Mouse (Mus musculus): ENCODE data around the gene Tyw3. TPM values are rescaled to one million over a fixed set of nuclear protein-coding genes. Genes with fewer than 3 reads are reported as not detected.

Tyw3 gene
- 10.5 and 13.6 TPM in 2 replicates for polyA plus RNA-seq (2015; fragmentation: Nextera tagmentation; extraction: Ambion mirVana)

DNA sequence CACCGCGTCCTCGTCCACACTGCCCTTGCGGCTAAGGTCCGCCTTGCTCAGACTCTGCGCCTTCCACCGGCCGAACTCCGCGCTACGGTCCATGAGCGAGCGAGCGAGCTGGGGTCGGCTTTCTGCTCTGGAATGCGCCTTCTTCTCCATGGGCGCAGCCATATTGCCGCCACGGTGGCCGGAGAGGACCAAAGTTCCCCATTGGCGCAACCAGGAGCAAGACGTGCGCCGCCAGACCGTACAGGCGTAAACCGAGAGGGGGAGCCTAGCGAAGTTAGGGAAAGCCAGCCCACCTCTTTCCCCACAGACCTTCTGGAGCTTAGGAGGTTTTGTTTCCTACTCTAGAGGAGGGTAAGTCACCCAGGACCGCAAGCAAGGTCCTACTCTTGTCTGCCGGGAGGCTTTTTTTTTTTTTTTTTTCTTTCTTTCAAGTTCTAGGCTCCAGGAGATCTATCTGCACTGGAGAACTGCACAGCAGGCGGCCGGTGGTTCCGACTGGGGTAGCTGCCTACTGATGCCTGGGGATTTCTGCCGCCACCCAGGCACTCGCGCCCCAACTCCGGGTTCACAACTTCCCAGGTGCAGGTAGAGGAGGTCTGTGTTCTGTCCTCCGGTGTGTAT is at the start of gene Tyw3:
TSS of gene Tyw3 (minus strand) at position 171 of the 621 bp plus-strand sequence.

DNA sequence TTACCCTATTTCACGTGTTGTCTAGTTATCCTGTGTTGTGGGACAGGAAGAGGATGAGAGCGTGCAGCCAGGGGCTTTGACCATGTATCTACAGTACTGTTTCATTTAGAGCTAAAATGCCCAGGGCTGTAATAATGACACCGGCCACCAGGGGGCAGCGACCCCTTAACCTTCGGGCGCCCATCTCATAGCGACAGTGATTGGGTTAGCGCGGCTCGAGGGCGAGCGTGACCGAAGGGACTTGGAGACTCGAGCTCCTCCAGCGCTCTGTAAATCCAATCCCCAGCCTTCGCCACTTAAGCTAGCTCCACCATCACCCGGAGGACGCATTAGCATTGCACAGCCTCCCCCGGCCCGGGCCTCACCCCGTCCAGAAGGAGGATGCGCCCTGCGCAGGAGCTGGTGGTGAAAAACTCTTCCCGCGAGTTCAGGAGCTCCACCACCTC is 393 bp downstream of the Tyw3 start, which contains the start of gene Cryz:
TSS of gene Cryz (plus strand) at position 224 of the 446 bp plus-strand sequence.

Other genes starting within 250 kb of the Tyw3 start
- 9.6 TPM in 2 replicates for gene Cryz, start 393 bp downstream of the Tyw3 start, polyA plus RNA-seq (2015; fragmentation: Nextera tagmentation; extraction: Ambion mirVana)
- 3.0 and 3.1 TPM in 2 replicates for gene Erich3, start 66.8 kb upstream of the Tyw3 start, polyA plus RNA-seq (2015; fragmentation: Nextera tagmentation; extraction: Ambion mirVana)

All from neural tube, postnatal 0 days (tissue).